Mouse (Mus musculus): ENCODE data around the gene Chd8.

Chd8 gene

DNA sequence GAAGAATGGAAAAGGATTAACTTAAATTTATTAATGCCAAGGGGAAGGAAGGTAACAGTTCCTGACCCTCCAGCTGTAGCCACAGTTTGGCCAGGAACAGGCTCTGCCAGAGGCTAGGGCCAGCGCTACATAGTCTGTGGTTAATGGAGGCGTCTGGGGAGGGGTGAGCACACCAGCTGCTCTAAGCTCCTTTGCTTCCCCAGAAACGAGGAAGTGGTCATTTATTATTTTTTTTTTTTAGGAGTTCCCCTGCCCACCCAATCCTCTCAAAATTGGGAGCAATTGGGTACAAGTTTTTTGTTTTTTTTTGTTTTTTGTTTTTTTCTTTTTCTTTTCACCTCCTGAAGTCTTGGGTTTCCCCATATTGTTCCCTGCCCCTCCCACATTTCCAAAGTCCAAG is 59.4 kb downstream of the Chd8 start:
- no peak for DNase-seq (ENCODE audit: low spot score in 2 of 2)

DNA sequence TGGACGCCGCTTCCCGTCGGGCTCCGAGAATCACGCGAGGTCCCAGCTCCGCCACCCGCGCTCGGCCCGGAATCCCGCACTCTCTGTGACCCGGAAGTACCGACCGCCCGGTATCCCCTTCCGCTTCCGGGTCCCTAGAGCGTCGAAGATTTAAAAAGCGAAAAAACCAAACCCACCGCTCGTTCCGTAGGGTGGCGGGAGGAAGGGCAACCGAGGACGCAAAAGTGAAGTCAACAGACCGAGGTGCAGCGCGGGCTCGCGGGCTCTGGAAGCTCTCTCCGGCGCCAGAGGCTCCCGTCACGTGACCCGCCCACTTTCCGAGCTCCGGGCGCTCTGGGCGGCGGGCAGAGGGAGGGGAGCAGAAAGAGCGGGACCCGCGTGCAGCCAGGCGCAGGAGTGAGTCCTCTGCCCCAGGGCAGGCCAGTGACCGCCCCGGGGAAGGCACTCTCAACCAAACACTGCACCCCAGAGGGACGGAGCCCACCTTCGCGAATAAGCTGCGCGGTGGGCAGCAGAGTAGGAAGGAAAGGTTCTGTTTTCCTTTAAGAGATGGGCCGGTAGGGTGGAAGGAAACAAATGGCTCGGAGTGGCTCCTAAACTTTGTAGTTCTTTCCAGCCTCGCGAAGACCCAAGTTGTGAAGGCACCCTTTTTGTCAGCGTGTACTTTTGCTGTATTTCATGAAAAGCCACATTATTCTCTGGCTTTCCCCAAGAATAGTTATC is 60.3 kb downstream of the Chd8 start, which contains the start of gene Supt16:
Gene Supt16, minus strand, starts transcription at position 261 of the 723 bp plus-strand sequence.
- peak; percentile 65 to 71 for DNase-seq (ENCODE audit: low spot score in 2 of 2)

DNA sequence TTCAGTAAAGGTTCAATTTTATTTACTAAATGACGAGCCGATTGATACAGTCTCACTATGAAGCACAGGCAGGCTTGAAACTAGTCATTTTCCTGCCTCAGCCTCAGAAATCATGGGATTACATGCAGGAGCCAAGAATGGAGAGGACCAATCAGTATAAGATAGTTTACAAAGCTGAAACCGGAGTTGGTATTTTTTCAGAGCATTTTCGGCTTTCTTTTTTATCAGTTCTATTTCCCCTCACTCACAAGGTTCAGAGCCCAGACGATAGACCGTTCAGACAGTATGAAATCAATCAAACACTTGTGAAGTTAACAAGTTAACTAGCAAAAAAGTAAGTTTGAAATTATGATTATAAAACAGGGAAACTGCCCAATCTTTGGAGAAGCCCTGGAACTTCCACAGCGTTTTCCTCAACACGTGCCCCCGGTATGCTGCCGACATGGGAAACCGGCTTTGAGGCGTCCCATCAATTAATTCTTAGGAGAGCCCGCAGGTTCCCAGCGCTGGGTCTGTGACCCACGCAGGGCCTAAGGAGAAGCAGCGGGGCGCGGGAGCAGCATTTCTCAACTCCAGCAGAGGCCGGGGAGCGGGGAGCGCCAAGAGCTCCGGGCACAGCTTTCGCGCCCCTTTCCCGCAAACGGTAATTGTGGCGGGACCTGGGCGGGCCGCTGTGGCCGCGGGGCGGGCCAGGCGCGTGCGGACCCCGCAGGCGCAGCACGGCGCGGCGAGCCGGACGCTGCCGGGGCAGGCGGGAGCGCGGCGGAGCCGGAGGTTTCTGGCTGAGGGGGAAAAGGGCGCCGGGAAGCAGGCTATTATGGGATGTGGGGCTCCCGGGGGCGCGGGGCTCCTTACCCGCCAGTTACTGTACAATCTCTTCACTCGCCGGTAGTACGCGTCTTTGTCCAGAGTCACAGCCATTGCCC is 61.1 kb downstream of the Chd8 start:
- DNase-seq (ENCODE audit: low spot score in 2 of 2): peak; percentile 8 to 24

DNA sequence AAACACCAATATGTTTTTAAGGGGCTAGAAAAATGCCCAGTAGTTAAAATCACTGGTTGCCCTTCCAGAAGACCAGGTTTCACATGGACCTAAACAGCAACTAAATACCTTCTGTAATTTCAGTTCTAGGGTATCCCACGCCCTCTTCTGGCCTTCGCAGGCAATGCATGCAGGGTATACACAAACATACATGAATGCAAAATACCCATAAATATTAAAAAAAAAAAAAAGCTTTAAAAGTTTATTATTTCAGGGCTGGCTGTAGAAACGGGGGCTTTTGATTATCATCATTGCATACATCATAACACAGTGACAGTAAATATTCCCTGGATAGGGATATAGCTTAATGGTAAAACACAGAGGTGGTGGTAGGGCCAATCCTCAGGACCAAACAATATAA is 61.9 kb downstream of the Chd8 start:
- peak; percentile 59 to 75 for DNase-seq (ENCODE audit: low spot score in 2 of 2)

DNA sequence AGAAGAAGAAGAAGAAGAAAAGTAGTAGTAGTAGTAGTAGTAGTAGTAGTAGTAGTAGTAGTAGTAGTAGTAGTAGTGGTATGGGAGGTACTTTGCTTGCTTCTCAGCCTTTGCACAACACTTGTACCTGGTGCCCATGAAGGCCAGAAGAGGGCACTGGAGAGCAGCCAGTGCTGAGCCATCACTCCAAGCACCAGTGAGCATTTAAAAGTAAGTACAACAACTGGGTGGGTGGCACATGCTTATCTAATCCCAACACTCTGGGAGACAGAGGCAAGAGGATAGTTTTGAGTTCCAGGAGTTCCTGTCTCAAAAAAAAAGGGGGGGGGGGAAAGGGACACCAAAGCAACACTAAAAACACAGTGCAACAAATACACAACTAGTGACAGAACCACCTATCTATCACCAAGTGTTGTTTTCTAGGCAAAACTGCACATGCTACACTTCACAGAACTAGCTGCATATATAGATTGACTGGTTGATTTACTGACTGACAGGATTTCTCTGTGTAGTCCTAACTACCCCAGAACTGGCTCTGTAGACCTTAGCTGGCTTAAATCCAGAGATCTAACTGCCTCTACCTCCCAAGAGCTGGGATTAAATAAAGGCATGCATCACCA is 66.7 kb downstream of the Chd8 start:
- DNase-seq (ENCODE audit: low spot score in 2 of 2): peak; percentile 19 to 48

DNA sequence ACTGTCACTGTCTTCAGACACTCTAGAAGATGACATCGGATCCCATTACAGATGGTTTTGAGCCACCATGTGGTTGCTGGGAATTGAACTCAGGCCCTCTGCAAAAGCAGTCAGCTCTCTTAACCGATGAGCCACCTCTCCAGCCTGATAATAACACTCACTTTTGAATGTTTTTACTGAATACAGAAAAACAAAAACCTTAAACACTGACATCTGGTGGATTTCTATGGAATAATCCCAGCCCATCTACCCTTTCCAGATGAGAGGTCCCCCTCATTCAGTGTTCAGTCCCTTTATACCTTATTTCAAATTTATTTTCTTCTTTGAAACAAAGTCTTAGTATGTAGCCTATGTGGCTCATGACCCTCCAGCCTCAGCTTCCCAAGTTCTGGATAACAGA is 68.1 kb downstream of the Chd8 start:
- no peak for DNase-seq (ENCODE audit: low spot score in 2 of 2)

DNA sequence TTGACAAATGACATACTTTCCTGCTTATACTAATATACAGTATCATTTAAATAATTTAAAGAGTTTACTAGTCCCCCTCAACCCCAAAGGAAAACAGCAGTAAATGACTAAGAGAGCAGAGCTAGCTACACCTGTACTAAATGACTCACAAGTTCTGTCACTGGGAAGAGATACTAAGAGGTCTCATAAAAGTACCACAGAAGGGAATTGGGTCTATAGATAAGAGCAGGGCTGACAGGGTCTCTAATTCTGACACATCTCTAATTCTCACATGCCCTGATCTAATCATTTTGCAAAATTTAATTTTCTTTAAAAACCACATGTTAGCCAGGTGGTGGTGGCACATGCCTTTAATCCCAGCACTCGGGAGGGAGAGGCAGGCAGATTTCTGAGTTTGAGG is 68.8 kb downstream of the Chd8 start:
- no peak for DNase-seq (ENCODE audit: low spot score in 2 of 2)

DNA sequence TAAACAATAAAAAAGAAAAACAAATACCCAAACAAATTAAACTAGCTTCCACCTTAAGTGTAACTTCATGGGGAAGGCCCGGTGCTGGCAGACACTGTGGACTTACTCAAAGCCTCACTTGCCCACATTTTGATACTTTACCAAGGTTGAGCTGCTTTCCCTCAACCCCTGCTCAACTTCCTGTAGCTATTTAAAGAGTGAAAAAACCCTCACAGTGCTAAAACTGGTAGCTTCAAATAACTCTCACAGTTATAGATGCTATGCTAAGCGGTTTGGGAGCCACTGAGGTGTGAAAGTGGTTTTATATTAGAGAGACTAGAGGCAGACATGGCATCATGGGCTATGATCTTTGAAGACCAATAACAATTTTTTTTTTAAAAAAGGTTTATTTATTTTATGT is 91.0 kb downstream of the Chd8 start:
- no peak for DNase-seq (ENCODE audit: low spot score in 2 of 2)

DNA sequence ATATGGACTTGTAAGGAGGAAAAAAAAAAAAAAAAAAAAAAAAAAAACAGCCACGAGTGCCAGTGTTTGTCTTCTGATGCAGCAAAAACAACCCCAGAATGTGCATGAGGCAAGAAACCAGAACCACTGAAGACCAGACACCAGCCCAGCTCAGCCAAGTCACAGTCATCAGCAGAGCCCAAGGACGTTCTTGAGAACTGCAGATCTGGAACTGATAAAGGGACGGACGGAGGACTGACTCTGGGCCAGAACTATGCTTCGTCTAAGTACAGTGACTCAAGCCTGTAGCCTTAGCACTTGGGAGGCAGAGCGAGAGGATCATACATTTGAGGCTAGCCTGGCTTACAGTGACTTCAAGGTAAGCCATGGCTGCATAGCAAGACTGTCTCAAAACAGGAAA is 96.7 kb downstream of the Chd8 start:
- no peak for DNase-seq (ENCODE audit: low spot score in 2 of 2)

DNA sequence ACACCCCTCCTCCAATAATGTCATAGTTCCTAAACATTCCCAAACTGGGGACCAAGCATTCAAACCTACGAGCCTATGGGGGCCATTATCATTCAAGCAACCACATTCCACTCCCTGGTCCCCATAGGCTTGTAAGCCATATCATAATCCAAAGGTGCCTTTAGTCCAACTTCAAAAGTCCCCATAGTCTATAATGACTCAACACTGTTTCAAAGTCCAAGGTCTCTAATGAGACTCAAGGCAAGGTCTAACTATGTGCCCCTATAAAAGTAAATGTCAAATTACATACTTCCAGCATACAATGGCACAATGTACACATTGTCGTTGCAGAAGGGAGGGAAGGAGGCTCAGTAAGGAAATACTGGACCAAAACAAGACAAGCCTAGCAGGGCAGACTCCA is 102.6 kb downstream of the Chd8 start:
- no peak for DNase-seq (ENCODE audit: low spot score in 2 of 2)

DNA sequence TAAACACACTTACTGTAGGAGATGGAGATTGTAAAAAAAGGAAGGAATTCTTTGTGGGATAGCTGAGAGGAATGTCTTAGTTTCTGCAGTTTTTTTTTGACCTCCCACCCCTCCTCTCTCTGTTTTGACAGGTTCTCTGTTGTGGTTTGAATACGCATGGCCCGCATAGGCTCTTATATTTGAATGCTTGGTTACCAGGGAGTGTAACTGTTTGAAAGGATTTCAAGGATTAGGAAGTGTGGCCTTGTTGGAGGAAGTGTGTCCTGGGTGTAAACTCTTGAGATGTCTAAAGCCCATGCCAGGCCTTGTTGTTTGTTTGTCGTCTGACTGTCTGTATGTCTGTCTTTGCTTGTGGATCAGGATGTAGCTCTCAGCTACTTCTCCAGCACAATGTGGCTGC is 105.0 kb downstream of the Chd8 start:
- DNase-seq (ENCODE audit: low spot score in 2 of 2): no peak

DNA sequence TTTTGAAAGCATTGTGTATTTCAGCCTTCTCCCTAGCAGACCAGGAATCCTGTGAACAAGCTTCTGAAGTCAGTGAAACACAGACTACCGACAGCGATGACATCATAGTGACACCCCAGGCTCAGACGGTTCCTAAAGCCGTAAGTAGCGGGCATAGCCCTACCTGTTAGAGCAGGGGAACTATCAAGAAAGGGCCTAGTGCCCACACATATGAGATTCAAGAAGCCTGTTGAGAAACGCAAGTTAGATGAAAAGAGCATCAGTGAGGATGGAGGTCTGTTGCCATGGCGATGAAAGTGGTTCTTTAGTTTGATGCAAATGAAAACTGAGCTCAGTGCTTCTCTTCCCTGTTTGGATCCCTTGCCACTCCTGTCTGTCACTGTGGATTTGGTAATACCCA is 105.4 kb downstream of the Chd8 start:
- no peak for DNase-seq (ENCODE audit: low spot score in 2 of 2)

DNA sequence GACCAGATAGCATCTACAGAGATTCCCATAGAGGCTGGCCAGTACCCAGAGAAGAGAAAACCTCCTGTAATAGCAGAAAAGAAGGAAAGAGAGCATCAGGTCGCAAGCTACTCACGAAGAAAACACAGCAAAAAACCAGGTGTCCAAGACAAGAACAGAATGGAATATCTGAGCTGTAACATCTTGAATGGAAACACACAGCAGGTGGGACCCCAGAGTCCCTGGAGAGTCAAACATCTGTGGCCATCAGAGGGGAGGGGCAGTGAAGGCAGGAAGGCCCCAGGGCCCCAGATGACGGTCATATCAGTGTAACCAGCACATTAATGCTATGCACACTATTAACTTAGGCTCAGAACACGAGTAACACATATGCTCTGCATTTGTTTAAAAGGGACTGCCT is 107.7 kb downstream of the Chd8 start:
- no peak for DNase-seq (ENCODE audit: low spot score in 2 of 2)

Data from spleen, postnatal 14 days (tissue).